Mouse (Mus musculus): Measurements from ENCODE around the gene Map2. TPM values are rescaled to one million over a fixed set of nuclear protein-coding genes. Genes with fewer than 3 reads are reported as not detected.

Map2 gene
- total and polyA plus RNA-seq, 2 experiments from 2014 or later = 341 to 1,392 TPM

GRCm38 (mm10) chr1:66263220-66263619 is 88.1 kb downstream of the Map2 start:
- no peak for TF ChIP-seq CTCF (IDR thresholded peaks at IDR 0.05)
- no peak overlapping the region for H3K9ac ChIP-seq (replicated peaks; ENCODE audit: low read length, poor library complexity, severe bottlenecking)
- H3K36me3 ChIP-seq (ENCODE audit: insufficient read depth, low read length) = no peaks in the 10 kb centered on the region
- H3K4me2 ChIP-seq (ENCODE audit: low read depth, low read length, poor library complexity, severe bottlenecking) = no peak overlapping the region
- 55% methylated on average over 3 of the region's 3 CpGs for WGBS
- H3K4me1 ChIP-seq (ENCODE audit: insufficient read depth, low read length) = no peaks in the 10 kb centered on the region
- DNase-seq (ENCODE audit: low spot score) (no peak), ATAC-seq (ENCODE audit: low FRiP score) (no peak)
- H3K27ac ChIP-seq (ENCODE audit: low read depth, low read length) = no peak overlapping the region
- no peak overlapping the region for H3K4me3 ChIP-seq (ENCODE audit: low read depth, low read length)
- H3K9me3 ChIP-seq (ENCODE audit: low read length) = no peaks in the 10 kb centered on the region
- H3K27me3 ChIP-seq (ENCODE audit: insufficient read depth, low read length) = no peaks in the 10 kb centered on the region

GRCm38 (mm10) chr1:66266231-66266924 is 91.3 kb downstream of the Map2 start:
- H3K4me2 ChIP-seq (ENCODE audit: low read depth, low read length, poor library complexity, severe bottlenecking) = no peak overlapping the region
- ATAC-seq (ENCODE audit: low FRiP score) (no peak), DNase-seq (ENCODE audit: low spot score) (no peak)
- no peak overlapping the region for H3K27ac ChIP-seq (ENCODE audit: low read depth, low read length)
- no peaks in the 10 kb centered on the region for H3K4me1 ChIP-seq (ENCODE audit: insufficient read depth, low read length)
- no peaks in the 10 kb centered on the region for H3K36me3 ChIP-seq (ENCODE audit: insufficient read depth, low read length)
- H3K9me3 ChIP-seq (ENCODE audit: low read length) = no peaks in the 10 kb centered on the region
- no peak for TF ChIP-seq CTCF (IDR thresholded peaks at IDR 0.05)
- no peaks in the 10 kb centered on the region for H3K27me3 ChIP-seq (ENCODE audit: insufficient read depth, low read length)
- no peak overlapping the region for H3K4me3 ChIP-seq (ENCODE audit: low read depth, low read length)
- WGBS = 41% methylated on average over 4 of the region's 4 CpGs
- no peak overlapping the region for H3K9ac ChIP-seq (replicated peaks; ENCODE audit: low read length, poor library complexity, severe bottlenecking)

GRCm38 (mm10) chr1:66277663-66278062 is 102.6 kb downstream of the Map2 start:
- Histone ChIP-seq H3K9ac (replicated peaks; ENCODE audit: low read length, poor library complexity, severe bottlenecking) (no peak overlapping the region), H3K27me3 (ENCODE audit: insufficient read depth, low read length) (no peaks in the 10 kb centered on the region), H3K4me3 (ENCODE audit: low read depth, low read length) (no peak overlapping the region), H3K9me3 (ENCODE audit: low read length) (no peaks in the 10 kb centered on the region), H3K27ac (ENCODE audit: low read depth, low read length) (no peak overlapping the region), H3K36me3 (ENCODE audit: insufficient read depth, low read length) (no peaks in the 10 kb centered on the region), H3K4me2 (ENCODE audit: low read depth, low read length, poor library complexity, severe bottlenecking) (no peak overlapping the region), H3K4me1 (ENCODE audit: insufficient read depth, low read length) (no peaks in the 10 kb centered on the region)
- no peak for ATAC-seq (ENCODE audit: low FRiP score)
- DNase-seq (ENCODE audit: low spot score) = no peak
- WGBS = 71% methylated on average over 5 of the region's 5 CpGs
- no peak for TF ChIP-seq CTCF (IDR thresholded peaks at IDR 0.05)

GRCm38 (mm10) chr1:66279222-66280009 is 104.3 kb downstream of the Map2 start:
- Histone ChIP-seq H3K9ac (replicated peaks; ENCODE audit: low read length, poor library complexity, severe bottlenecking) (no peak overlapping the region), H3K4me3 (ENCODE audit: low read depth, low read length) (no peak overlapping the region), H3K4me1 (ENCODE audit: insufficient read depth, low read length) (no peaks in the 10 kb centered on the region), H3K27ac (ENCODE audit: low read depth, low read length) (no peak overlapping the region), H3K36me3 (ENCODE audit: insufficient read depth, low read length) (no peaks in the 10 kb centered on the region), H3K27me3 (ENCODE audit: insufficient read depth, low read length) (no peaks in the 10 kb centered on the region), H3K9me3 (ENCODE audit: low read length) (no peaks in the 10 kb centered on the region), H3K4me2 (ENCODE audit: low read depth, low read length, poor library complexity, severe bottlenecking) (no peak overlapping the region)
- TF ChIP-seq CTCF (IDR thresholded peaks at IDR 0.05) = no peak
- WGBS = 69% methylated on average over 4 of the region's 4 CpGs
- DNase-seq (ENCODE audit: low spot score) = no peak
- ATAC-seq (ENCODE audit: low FRiP score) = no peak

- ATAC-seq (ENCODE audit: low FRiP score) (no peak), DNase-seq (ENCODE audit: low spot score) (no peak)
- Histone ChIP-seq H3K27ac (ENCODE audit: low read depth, low read length) (no peak overlapping the region), H3K9ac (replicated peaks; ENCODE audit: low read length, poor library complexity, severe bottlenecking) (no peak overlapping the region), H3K36me3 (ENCODE audit: insufficient read depth, low read length) (no peaks in the 10 kb centered on the region), H3K4me2 (ENCODE audit: low read depth, low read length, poor library complexity, severe bottlenecking) (no peak overlapping the region), H3K4me1 (ENCODE audit: insufficient read depth, low read length) (no peaks in the 10 kb centered on the region), H3K27me3 (ENCODE audit: insufficient read depth, low read length) (no peaks in the 10 kb centered on the region), H3K9me3 (ENCODE audit: low read length) (no peaks in the 10 kb centered on the region), H3K4me3 (ENCODE audit: low read depth, low read length) (no peak overlapping the region)
- peak; percentile 20 for TF ChIP-seq CTCF (IDR thresholded peaks at IDR 0.05)
- WGBS = 84% methylated on average over 4 of the region's 4 CpGs
These were observed 105.1 kb downstream of the Map2 start for GRCm38 (mm10) chr1:66280152-66280551.

GRCm38 (mm10) chr1:66282447-66282846 is 107.4 kb downstream of the Map2 start:
- no peaks in the 10 kb centered on the region for H3K4me1 ChIP-seq (ENCODE audit: insufficient read depth, low read length)
- H3K4me3 ChIP-seq (ENCODE audit: low read depth, low read length) = no peak overlapping the region
- DNase-seq (ENCODE audit: low spot score) (no peak), ATAC-seq (ENCODE audit: low FRiP score) (no peak)
- H3K9me3 ChIP-seq (ENCODE audit: low read length) = no peaks in the 10 kb centered on the region
- 71% methylated on average over 3 of the region's 3 CpGs for WGBS
- no peak overlapping the region for H3K27ac ChIP-seq (ENCODE audit: low read depth, low read length)
- H3K4me2 ChIP-seq (ENCODE audit: low read depth, low read length, poor library complexity, severe bottlenecking) = no peak overlapping the region
- H3K27me3 ChIP-seq (ENCODE audit: insufficient read depth, low read length) = no peaks in the 10 kb centered on the region
- no peak overlapping the region for H3K9ac ChIP-seq (replicated peaks; ENCODE audit: low read length, poor library complexity, severe bottlenecking)
- H3K36me3 ChIP-seq (ENCODE audit: insufficient read depth, low read length) = no peaks in the 10 kb centered on the region
- no peak for TF ChIP-seq CTCF (IDR thresholded peaks at IDR 0.05)
